Mouse (Mus musculus): ENCODE measurements around the gene Fat3.
A peak's percentile ranks its signal among the peaks of the same experiment; 100 is the strongest.

The Fat3 gene

GRCm38 (mm10) chr9:16256577-16257207 lies 244.4 kb downstream of the Fat3 start:
- DNase-seq (ENCODE audit: low read depth, low spot score) = no peak

DNA sequence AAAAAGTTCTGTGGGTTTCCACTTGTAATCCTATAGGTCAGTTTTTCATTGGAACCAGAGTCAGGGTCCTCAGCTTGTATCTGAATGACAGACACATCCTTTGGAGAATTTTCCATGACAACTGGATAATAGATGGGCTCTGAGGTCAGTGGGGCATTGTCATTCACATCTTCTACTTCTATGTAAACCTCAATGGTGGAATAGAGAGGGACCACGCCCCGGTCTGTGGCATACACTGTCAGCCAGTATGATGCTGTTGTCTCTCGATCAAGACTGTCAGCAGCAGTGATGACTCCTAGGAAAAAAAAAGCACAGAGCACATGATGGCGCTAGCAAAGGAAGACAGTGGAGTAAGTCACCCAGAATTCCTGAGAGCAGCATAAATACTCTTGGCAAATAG lies 254.3 kb downstream of the Fat3 start:
- no peak for DNase-seq (ENCODE audit: low read depth, low spot score)

- no peak for DNase-seq (ENCODE audit: low read depth, low spot score)
Measured at GRCm38 (mm10) chr9:16231575-16231974, 269.5 kb downstream of the Fat3 start.

- no peak for DNase-seq (ENCODE audit: low read depth, low spot score)
Measured at GRCm38 (mm10) chr9:16228919-16229318, 272.2 kb downstream of the Fat3 start.

DNA sequence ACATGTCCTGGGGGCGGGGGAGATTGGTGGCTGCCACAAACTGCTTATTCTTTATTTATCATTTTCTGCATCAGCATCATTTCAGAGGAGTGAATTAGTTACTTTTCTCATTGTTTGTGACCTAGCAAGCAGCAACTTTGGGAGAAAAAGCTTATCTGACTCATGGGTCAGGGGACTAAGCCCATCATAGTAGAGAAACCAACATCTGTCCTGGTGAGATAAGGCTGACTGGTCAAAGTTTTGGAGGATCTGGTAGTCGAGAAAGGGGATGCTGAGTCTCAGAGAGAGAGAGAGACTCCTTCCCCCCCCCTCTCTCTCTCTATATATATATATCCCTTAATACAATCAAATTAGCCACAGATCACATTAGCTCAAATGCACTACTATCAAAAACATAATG lies 273.7 kb downstream of the Fat3 start:
- no peak for DNase-seq (ENCODE audit: low read depth, low spot score)

DNA sequence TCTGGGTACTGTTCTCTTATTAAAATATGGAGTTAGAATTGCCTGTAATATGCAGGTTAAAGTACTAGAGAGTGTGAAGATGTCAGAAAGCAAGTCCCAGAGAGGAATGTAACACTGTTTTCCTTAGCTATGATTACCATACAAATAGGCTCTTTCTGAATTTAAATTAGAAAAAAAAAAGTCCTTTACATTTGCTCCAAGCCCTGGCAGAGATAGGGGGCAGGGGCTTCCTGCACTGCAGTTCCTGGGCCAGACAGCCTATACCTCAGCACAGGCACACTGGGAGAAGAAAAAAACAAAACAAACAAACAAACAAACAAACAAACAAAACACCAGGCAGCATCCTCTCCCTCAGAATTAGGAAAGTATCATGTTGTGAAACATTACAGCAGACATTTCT lies 274.5 kb downstream of the Fat3 start:
- no peak for DNase-seq (ENCODE audit: low read depth, low spot score)

DNA sequence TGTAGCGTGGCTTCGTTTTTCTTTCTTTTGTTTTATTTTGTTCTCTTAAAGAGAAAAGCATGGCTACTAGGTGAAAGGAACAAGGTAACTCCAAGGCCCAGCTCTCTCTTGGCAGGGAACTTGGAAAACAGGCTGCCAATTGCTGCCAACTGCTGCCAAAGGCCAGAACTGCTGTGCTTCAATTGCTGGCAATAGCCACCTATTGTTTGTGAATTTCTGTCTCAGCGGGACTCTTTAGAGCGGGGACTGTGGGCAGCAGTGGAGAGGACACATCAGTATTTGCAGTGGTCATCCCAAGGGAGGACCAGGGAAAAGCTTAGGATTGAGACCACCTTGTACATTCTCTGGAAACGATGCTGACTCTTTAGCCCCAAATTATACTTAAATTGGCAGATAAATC lies 279.2 kb downstream of the Fat3 start:
- no peak for DNase-seq (ENCODE audit: low read depth, low spot score)

GRCm38 (mm10) chr9:16216235-16216634 lies 284.9 kb downstream of the Fat3 start:
- no peak for DNase-seq (ENCODE audit: low read depth, low spot score)

DNA sequence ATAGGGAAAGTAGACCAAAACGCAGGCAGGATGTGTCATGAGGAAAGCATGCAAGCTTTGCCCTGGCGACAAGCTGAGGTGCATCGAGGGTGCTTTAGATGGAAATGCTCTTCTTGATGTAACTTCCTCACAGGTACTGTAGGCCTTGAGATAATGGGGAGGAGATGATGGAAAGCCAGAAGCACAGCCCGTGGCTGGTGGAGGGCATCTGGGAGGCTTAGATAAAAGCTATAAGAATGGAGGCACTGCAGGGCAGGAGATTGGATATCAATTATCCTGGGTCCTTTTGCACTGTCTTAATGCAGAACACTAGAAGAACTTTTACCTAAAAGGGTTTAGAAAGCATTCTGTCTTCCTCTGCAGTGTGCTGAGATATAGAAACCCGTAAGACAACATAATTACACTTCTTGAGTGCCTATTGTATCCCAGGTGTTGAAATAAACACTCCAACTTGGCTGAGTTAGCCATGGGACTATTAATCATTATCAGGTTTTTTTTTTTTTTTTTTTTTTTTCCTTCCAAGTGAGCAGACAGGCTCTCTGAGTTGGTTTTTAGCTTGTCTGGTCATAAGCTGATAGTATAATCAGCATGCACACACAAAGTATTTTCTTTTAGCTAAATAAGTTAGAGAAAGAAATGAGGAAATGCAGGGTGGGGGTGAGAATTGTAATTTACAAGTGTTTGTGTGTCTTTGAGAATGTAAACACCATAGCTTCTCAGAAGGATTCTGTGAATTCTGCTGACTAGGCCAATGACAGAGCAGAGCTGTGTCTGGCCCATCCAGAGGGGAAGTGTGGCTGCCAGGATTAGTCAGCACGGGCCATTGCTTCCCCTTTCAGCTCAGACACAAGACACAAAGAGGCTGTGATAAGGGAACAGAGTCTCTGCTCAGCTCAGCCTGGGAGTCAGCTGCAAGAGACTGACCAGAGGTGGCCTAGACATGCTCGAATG lies 286.1 kb downstream of the Fat3 start:
- peak; percentile 19 for DNase-seq (ENCODE audit: low read depth, low spot score)

- no peak for DNase-seq (ENCODE audit: low read depth, low spot score)
Measured at GRCm38 (mm10) chr9:16213324-16213723, 287.8 kb downstream of the Fat3 start.

DNA sequence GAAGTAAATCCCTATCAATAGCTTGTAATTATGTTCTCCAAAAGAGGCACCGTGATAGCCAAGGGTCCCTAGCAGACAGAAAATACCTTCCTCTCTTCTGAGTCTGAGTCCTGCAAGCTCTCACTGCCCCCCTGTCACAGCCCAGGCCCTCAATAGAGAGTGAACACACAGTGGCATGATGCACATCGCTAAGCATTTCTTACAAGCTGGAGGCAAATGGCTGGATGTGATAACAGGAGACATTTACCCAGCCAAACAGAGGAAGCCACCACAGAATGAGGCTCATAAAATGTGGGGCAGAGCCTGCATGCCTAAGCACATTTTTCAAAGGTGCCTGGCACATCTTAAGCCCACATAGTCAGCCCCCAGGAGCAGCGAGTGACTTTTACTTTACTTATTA lies 288.5 kb downstream of the Fat3 start:
- DNase-seq (ENCODE audit: low read depth, low spot score) = no peak

- DNase-seq (ENCODE audit: low read depth, low spot score) = no peak
Measured at GRCm38 (mm10) chr9:16212163-16212562, 288.9 kb downstream of the Fat3 start.

- no peak for DNase-seq (ENCODE audit: low read depth, low spot score)
Measured at GRCm38 (mm10) chr9:16211468-16211867, 289.6 kb downstream of the Fat3 start.

DNA sequence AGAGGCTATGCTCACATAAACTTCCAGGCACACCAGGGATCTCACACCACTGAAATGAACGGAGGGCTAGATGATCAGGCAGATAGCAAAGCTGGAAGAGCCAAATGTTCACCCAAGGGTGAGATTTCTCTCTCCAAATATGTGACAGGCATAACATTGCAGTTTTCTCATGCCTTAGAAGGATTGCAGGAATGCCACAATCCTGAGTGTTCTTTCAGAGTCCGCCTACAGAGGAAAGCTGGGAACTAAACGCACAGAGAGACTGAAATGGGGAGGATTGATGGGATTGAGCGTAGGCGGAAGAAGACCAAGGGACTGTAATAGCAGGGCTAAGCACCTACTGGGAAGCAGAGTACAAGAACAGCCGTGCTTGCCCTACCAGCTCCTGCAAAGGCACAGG lies 298.8 kb downstream of the Fat3 start:
- DNase-seq (ENCODE audit: low read depth, low spot score) = no peak

DNA sequence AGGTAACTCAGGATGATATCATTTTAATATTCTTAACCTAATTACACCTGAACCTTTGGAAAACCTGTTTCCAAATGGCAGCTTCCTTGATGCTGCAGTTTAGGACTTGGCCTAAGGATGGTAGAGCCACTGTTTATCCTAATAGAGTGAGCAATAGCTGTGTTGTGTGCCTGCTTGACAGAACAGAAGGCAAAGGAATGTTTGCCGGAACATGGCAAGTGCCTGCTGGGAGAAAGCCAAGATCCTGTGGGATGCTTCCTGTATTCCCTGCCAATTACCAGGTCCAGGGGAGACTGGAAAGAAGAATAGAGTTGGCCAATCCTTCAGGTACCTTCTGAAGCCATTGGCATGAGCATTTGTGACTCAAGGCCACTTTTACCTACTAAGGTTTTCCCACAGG lies 300.1 kb downstream of the Fat3 start:
- DNase-seq (ENCODE audit: low read depth, low spot score) = no peak

DNA sequence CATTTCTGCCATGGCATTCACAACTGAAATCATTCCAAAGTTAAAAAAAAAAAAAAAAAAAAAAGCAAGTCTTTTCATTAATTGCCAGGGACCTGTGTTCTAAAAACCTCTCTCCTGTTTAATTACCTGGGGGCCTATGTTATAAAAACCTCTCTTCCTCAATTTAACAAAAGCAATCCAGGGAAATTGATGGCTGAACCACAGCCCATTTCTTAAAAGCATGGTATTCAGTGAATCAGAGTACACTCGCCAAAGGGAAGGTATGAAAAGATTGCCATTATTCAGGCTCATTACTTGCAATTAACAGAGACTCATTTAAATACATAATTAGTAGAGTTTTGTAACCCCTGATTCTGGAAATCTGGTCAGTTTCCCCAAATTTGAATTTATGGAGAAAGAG lies 314.6 kb downstream of the Fat3 start:
- no peak for DNase-seq (ENCODE audit: low read depth, low spot score)

- DNase-seq (ENCODE audit: low read depth, low spot score) = no peak
Measured at GRCm38 (mm10) chr9:16169238-16169637, 331.8 kb downstream of the Fat3 start.

GRCm38 (mm10) chr9:16168051-16168450 lies 333.0 kb downstream of the Fat3 start:
- no peak for DNase-seq (ENCODE audit: low read depth, low spot score)

- DNase-seq (ENCODE audit: low read depth, low spot score) = no peak
Measured at GRCm38 (mm10) chr9:16159366-16159765, 341.7 kb downstream of the Fat3 start.

- DNase-seq (ENCODE audit: low read depth, low spot score) = no peak
Measured at GRCm38 (mm10) chr9:16153580-16153930, 347.5 kb downstream of the Fat3 start.

DNA sequence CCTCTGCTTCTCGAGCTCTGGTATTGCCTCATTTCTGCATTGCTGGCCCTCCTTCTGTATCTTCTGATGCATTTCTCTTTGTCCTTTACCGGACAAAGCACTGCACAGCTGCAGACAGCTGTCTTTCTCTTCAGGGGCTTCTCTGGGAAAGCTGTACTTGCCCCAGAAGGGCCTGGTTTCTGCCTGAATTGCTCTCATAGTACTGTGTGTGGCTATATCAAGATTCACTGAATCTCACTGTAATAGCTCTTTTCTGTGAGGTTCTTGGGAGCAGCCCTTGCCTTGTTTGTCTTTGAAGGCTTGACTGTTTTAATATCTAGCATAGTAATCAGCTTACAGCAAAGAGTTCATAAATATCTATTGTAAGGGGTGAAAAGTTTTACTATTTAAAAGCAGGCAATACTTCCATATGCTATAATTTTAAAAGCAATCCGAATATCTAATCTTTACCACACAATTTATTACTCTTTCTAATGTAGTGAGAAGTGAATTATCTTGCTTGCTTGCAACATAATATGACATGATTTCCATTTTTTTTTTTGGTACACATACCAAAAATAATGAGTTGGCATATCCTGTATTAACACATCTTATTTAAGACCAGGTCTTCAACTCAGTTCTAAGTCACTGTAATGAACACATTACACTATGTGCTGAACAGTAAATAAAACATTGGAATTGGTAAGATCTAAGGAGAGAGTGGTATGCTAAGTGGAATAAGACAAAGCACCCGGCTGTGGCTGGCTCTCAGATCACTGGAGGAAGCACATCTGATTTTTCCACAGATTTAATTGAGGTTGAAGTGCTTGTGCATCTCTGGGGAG lies 348.1 kb downstream of the Fat3 start:
- no peak for DNase-seq (ENCODE audit: low read depth, low spot score)

DNA sequence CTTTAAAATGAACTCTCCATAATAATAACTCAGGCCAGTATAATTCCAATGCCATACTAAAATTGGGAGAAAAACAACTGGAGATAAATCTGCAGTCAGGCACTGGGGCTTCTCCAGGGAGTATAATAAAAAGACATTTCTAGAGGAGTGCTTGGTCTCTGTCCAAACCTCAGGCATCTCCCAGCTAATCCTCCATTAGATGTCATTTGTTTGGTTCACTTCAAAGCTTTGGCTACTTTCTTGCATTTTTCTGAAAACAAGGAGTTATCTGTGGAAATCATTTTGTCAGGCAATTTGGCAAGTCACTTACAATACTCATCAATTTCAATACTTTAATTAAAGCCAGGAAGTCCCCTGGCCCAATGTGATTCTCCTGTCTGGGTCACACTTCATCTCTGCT lies 351.0 kb downstream of the Fat3 start:
- DNase-seq (ENCODE audit: low read depth, low spot score) = no peak

All from c-Kit-negative CD71-positive TER-119-positive erythroid progenitor cells, embryonic 14.5 days (primary cell).